Mouse (Mus musculus): ENCODE data around the gene Psma6.

GRCm38 (mm10) chr12:55442861-55443850, 59.1 kb downstream of the Psma6 start:
- TF ChIP-seq CTCF (IDR thresholded peaks at IDR 0.05; ENCODE audit: control insufficient read depth, insufficient read depth, low read length) = no peak
- TF ChIP-seq POLR2A (IDR thresholded peaks at IDR 0.05; ENCODE audit: borderline replicate concordance, control insufficient read depth, low read depth, low read length) = no peak
